ENCODE assay signal across 7 mouse cellular contexts in the genomic region with DNA sequence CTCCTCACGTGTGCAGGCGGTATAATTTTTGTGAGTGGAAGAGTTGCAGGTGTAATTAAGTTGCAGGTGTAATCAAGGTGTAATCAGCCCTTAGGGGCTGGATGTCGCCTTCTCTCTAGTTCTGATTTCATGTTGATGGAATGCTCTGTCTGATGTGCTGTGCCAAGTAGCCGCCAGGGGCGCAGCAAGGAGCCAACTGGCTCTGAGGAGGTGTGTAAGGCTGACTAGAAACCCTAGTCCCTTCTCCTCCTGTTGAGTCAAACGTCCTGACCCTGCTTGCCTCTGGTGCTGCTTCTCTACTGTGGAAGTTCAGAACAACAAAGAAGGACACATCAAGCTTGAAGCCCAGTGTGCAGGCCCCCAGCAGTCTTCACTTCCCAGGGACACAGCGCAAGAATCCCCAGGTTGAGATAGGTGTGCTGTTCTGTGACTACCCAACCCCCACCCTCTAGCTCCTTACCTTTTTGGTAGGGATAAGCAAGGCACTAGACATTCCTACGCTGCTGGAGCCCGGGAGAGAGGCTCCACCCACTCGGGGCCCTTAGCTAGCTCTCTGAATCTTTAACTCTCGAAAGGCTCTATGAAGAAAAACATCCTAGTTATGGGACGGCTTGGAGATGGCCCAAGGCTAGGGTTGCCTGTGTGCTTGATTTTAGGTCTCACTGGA. TPM values are rescaled to one million over a fixed set of nuclear protein-coding genes. Genes with fewer than 3 reads are reported as not detected.
DNase-seq lines count a peak whose midpoint lies in the region; ATAC-seq and TF ChIP-seq lines count a peak whose summit lies in the region.

No protein-coding gene starts in this region.

- peaks cover 81% of the 10 kb centered on the region for H3K4me1 ChIP-seq in E14TG2a.4 (replicated peaks; ENCODE audit: low read depth, low read length)
- peaks cover 32% of the 10 kb centered on the region for H3K4me1 ChIP-seq in embryonic facial prominence, embryonic 13.5 days
- peaks cover 16% of the 10 kb centered on the region; the same call in 1 of the 2 replicates for H3K4me1 ChIP-seq in lung, postnatal 0 days (ENCODE audit: insufficient read depth, low read depth, low read length)

- TF ChIP-seq CTCF in E14TG2a.4 (conservative IDR thresholded peaks at IDR 0.05; ENCODE audit: low read length): peak; percentile 77
- TF ChIP-seq CTCF in layer of hippocampus, adult 2 months (conservative IDR thresholded peaks at IDR 0.05): peak; percentile 88
- TF ChIP-seq CTCF in lung, postnatal 0 days (IDR thresholded peaks at IDR 0.05): peak; percentile 83

- H3K4me3 ChIP-seq in E14TG2a.4 (replicated peaks; ENCODE audit: low read length): peak overlapping the region; percentile 61
- peak overlapping the region; percentile 5 for H3K4me3 ChIP-seq in embryonic facial prominence, embryonic 13.5 days
- H3K4me3 ChIP-seq in layer of hippocampus, adult 2 months: no peak overlapping the region
- peak overlapping the region; percentile 12; the same call in 1 of the 2 replicates for H3K4me3 ChIP-seq in lung, postnatal 0 days (ENCODE audit: low read depth, low read length)

- 0 out of 2 replicates have a peak overlapping the region, but pooled peaks have one; percentile 39 for H3K27ac ChIP-seq in embryonic facial prominence, embryonic 13.5 days
- H3K27ac ChIP-seq in layer of hippocampus, adult 2 months: peak overlapping the region; percentile 59; the same call in 1 of the 2 replicates
- H3K27ac ChIP-seq in lung, postnatal 0 days (ENCODE audit: low read length): peak overlapping the region; percentile 93

- no peaks in the 10 kb centered on the region for H3K27me3 ChIP-seq in E14TG2a.4 (ENCODE audit: insufficient read depth, low read length)
- no peaks in the 10 kb centered on the region for H3K27me3 ChIP-seq in embryonic facial prominence, embryonic 13.5 days
- H3K27me3 ChIP-seq in lung, postnatal 0 days (replicated peaks; ENCODE audit: insufficient read depth, low read length): no peaks in the 10 kb centered on the region

- no peak for ATAC-seq in embryonic facial prominence, embryonic 13.5 days (ENCODE audit: insufficient number of reproducible peaks, insufficient read depth, low FRiP score, low TSS enrichment, low read depth)
- peak; percentile 72 for ATAC-seq in lung, postnatal 0 days

- H3K36me3 ChIP-seq in E14TG2a.4 (ENCODE audit: insufficient read depth, low read length): peaks cover 37% of the 10 kb centered on the region
- peaks cover 35% of the 10 kb centered on the region for H3K36me3 ChIP-seq in embryonic facial prominence, embryonic 13.5 days
- H3K36me3 ChIP-seq in lung, postnatal 0 days (ENCODE audit: insufficient read depth, low read length): peaks cover 22% of the 10 kb centered on the region

- DNase-seq in adipocyte (ENCODE audit: low spot score): peak; percentile 69
- peak; percentile 66 to 71 for DNase-seq in heart, postnatal 10 days
- DNase-seq in layer of hippocampus, adult 2 months (ENCODE audit: low spot score in 2 of 2): no peak
- peak; percentile 94 for DNase-seq in lung, postnatal 0 days (ENCODE audit: low spot score)
- peak; percentile 62 to 72 for DNase-seq in right cerebral cortex, adult 2 months (ENCODE audit: low spot score in 2 of 2)

- no peaks in the 10 kb centered on the region for H3K9me3 ChIP-seq in E14TG2a.4 (ENCODE audit: low read length)
- H3K9me3 ChIP-seq in embryonic facial prominence, embryonic 13.5 days: no peaks in the 10 kb centered on the region
- H3K9me3 ChIP-seq in lung, postnatal 0 days (ENCODE audit: low read length): no peaks in the 10 kb centered on the region

- H3K9ac ChIP-seq in embryonic facial prominence, embryonic 13.5 days: peak overlapping the region; percentile 27
- no peak overlapping the region; the same call in 1 of the 2 replicates for H3K9ac ChIP-seq in lung, postnatal 0 days (replicated peaks; ENCODE audit: low read depth)

- WGBS in embryonic facial prominence, embryonic 13.5 days: 19% methylated on average over 12 of the region's 12 CpGs
- 14% methylated on average over 12 of the region's 12 CpGs for WGBS in lung, postnatal 0 days

- peak; percentile 53 for TF ChIP-seq EP300 in lung, postnatal 0 days (IDR thresholded peaks at IDR 0.05)

- intact Hi-C loops in heart, postnatal 10 days (cut with DNase I): no loop called here

- H3K4me2 ChIP-seq in embryonic facial prominence, embryonic 13.5 days: peak overlapping the region; percentile 43
- peak overlapping the region; percentile 40 for H3K4me2 ChIP-seq in lung, postnatal 0 days (replicated peaks; ENCODE audit: low read depth, low read length)

RNA-seq across cellular contexts. Expression of gene Cers2, which starts 3.0 kb away (rescaled TPM):
- 168 and 170 TPM in 2 replicates for polyA plus RNA-seq in embryonic facial prominence, embryonic 13.5 days (2015; fragmentation: Nextera tagmentation; extraction: Ambion mirVana)
- total RNA-seq in heart, postnatal 10 days (2021): 10 to 100 TPM; 58.4 to 65.6 TPM
- 10 to 100 TPM; 53.1 to 63.3 TPM for total RNA-seq in layer of hippocampus, adult 2 months (2021)
- polyA plus RNA-seq in lung, postnatal 0 days (2015; fragmentation: Nextera tagmentation; extraction: Ambion mirVana): 291 and 299 TPM in 2 replicates

RNA-seq across cellular contexts. Expression of gene Anxa9, which starts 10.6 kb away (rescaled TPM):
- polyA plus RNA-seq in embryonic facial prominence, embryonic 13.5 days (2015; fragmentation: Nextera tagmentation; extraction: Ambion mirVana): 1.7 and 2.4 TPM in 2 replicates
- total RNA-seq in heart, postnatal 10 days (2021): under 1 TPM; 0.37 to 0.38 TPM
- 1 to 10 TPM; 1.5 TPM for total RNA-seq in layer of hippocampus, adult 2 months (2021)
- 1.4 and 1.6 TPM in 2 replicates for polyA plus RNA-seq in lung, postnatal 0 days (2015; fragmentation: Nextera tagmentation; extraction: Ambion mirVana)

RNA-seq across cellular contexts. Expression of gene Prune1, which starts 35.7 kb away (rescaled TPM):
- 21.6 and 23.5 TPM in 2 replicates for polyA plus RNA-seq in embryonic facial prominence, embryonic 13.5 days (2015; fragmentation: Nextera tagmentation; extraction: Ambion mirVana)
- 10 to 100 TPM; 28.8 to 35.2 TPM for total RNA-seq in heart, postnatal 10 days (2021)
- 10 to 100 TPM; 22.0 to 22.4 TPM for total RNA-seq in layer of hippocampus, adult 2 months (2021)
- 11.6 and 14.5 TPM in 2 replicates for polyA plus RNA-seq in lung, postnatal 0 days (2015; fragmentation: Nextera tagmentation; extraction: Ambion mirVana)

RNA-seq across cellular contexts. Expression of gene Mindy1, which starts 36.4 kb away (rescaled TPM):
- polyA plus RNA-seq in embryonic facial prominence, embryonic 13.5 days (2015; fragmentation: Nextera tagmentation; extraction: Ambion mirVana): 41.4 and 42.9 TPM in 2 replicates
- total RNA-seq in heart, postnatal 10 days (2021): 10 to 100 TPM; 27.7 TPM
- total RNA-seq in layer of hippocampus, adult 2 months (2021): 10 to 100 TPM; 19.1 to 22.7 TPM
- polyA plus RNA-seq in lung, postnatal 0 days (2015; fragmentation: Nextera tagmentation; extraction: Ambion mirVana): 65.8 and 68.0 TPM in 2 replicates

RNA-seq across cellular contexts. Expression of gene Setdb1, which starts 39.5 kb away (rescaled TPM):
- 49.8 and 51.5 TPM in 2 replicates for polyA plus RNA-seq in embryonic facial prominence, embryonic 13.5 days (2015; fragmentation: Nextera tagmentation; extraction: Ambion mirVana)
- total RNA-seq in heart, postnatal 10 days (2021): 10 to 100 TPM; 16.2 to 18.2 TPM
- 10 to 100 TPM; 37.7 to 39.2 TPM for total RNA-seq in layer of hippocampus, adult 2 months (2021)
- polyA plus RNA-seq in lung, postnatal 0 days (2015; fragmentation: Nextera tagmentation; extraction: Ambion mirVana): 11.5 and 13.2 TPM in 2 replicates

Comparison
In these comparisons a context has a peak if more than half of its experiments do, and no peak if none do; other contexts are left out.
1. DNase-seq: peak in adipocyte (single experiment), heart, postnatal 10 days (2 of 2), lung, postnatal 0 days (single experiment) and right cerebral cortex, adult 2 months (2 of 2); none in layer of hippocampus, adult 2 months (0 of 2).
2. H3K27ac ChIP-seq: peak in every context shown above with its lines; median percentile 93 in lung, postnatal 0 days; 59 in layer of hippocampus, adult 2 months; 39 in embryonic facial prominence, embryonic 13.5 days.
3. Peak in every context shown above with its lines, with median percentiles within 50 percentile points of each other: CTCF ChIP-seq.